Mouse (Mus musculus) left cerebral cortex, adult 9 months (tissue): Measurements from ENCODE around the gene Camk1.

Experiments
- DNase-seq, 2 experiments: peaks; one replicate each; pipeline ENCODE4 v3.0.0; 2022; ENCODE audit warnings: low spot score in 2 of 2

Gene Camk1

GRCm38 (mm10) chr6:113343177-113344092, at the start of gene Camk1:
TSS of gene Camk1 (minus strand) at chr6:113343984.
- peak in 1 of 2 experiments; percentile 79 for DNase-seq

- DNase-seq: peak in 1 of 2 experiments; percentile 46
Observed at GRCm38 (mm10) chr6:113392387-113393071, 48.7 kb upstream of the Camk1 start.

- no peak for DNase-seq
Observed at GRCm38 (mm10) chr6:113392015-113392386, 48.2 kb upstream of the Camk1 start.

GRCm38 (mm10) chr6:113390715-113391114, 46.9 kb upstream of the Camk1 start:
- no peak for DNase-seq

- DNase-seq: no peak
Observed at GRCm38 (mm10) chr6:113388960-113389359, 45.2 kb upstream of the Camk1 start, which contains the start of gene Ttll3. TSS of gene Ttll3 (plus strand) at chr6:113389260.

GRCm38 (mm10) chr6:113386025-113386424, 42.2 kb upstream of the Camk1 start:
- DNase-seq: no peak

GRCm38 (mm10) chr6:113385160-113385714, 41.5 kb upstream of the Camk1 start:
- no peak for DNase-seq

GRCm38 (mm10) chr6:113384351-113384927, 40.7 kb upstream of the Camk1 start:
- peak in 1 of 2 experiments; percentile 43 for DNase-seq

- no peak for DNase-seq
Observed at GRCm38 (mm10) chr6:113380480-113380879, 36.7 kb upstream of the Camk1 start.

- no peak for DNase-seq
Observed at GRCm38 (mm10) chr6:113379246-113379645, 35.5 kb upstream of the Camk1 start.

GRCm38 (mm10) chr6:113377496-113378385, 34.0 kb upstream of the Camk1 start, which contains the start of the genes Tada3 and Arpc4:
TSS of gene Tada3 (minus strand) at chr6:113377883.
TSS of gene Arpc4 (plus strand) at chr6:113378115.
- DNase-seq: peak; percentile 82 to 91

- DNase-seq: no peak
Observed at GRCm38 (mm10) chr6:113377172-113377495, 33.4 kb upstream of the Camk1 start.

- no peak for DNase-seq
Observed at GRCm38 (mm10) chr6:113373491-113373890, 29.7 kb upstream of the Camk1 start.

GRCm38 (mm10) chr6:113370194-113370929, 26.6 kb upstream of the Camk1 start:
- no peak for DNase-seq

GRCm38 (mm10) chr6:113368577-113368976, 24.8 kb upstream of the Camk1 start:
- DNase-seq: no peak

GRCm38 (mm10) chr6:113368124-113368523, 24.3 kb upstream of the Camk1 start:
- DNase-seq: no peak

- no peak for DNase-seq
Observed at GRCm38 (mm10) chr6:113367574-113367973, 23.8 kb upstream of the Camk1 start.

GRCm38 (mm10) chr6:113366639-113367038, 22.9 kb upstream of the Camk1 start:
- DNase-seq: no peak

- DNase-seq: no peak
Observed at GRCm38 (mm10) chr6:113364518-113365135, 20.8 kb upstream of the Camk1 start.

- no peak for DNase-seq
Observed at GRCm38 (mm10) chr6:113362241-113362640, 18.5 kb upstream of the Camk1 start.
